Mouse (Mus musculus): ENCODE data around the gene Micall2. TPM values are rescaled to one million over a fixed set of nuclear protein-coding genes. Genes with fewer than 3 reads are reported as not detected.
A peak's percentile ranks its signal among the peaks of the same experiment; 100 is the strongest.

Micall2 gene
- total and polyA plus RNA-seq, 3 experiments = 5.4 to 17.6 TPM; not detected in 1

DNA sequence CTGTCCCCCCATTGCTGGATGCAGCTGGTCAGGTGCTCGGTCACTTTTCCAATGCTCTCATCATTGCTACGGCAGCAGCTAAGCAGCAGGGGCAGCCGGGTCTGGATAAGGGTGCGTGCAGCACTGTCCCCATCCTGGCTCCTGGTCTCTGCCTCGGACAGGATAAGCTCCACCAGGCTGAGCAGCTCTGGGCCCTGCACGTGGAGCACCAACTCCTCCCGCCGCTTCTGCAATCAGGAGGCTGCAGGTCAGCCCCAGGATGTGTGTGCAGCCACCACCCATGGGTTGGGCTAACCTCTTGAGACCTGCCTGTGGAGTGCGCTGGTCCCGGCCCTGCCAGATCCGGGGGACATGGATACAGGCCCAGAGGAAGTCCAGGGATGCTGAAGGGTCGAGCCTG, 20.0 kb upstream of the Micall2 start:
- TF ChIP-seq USF1 (IDR thresholded peaks at IDR 0.05; ENCODE audit: low read depth, low read length) = no peak
- no peak for TF ChIP-seq RCOR1 (IDR thresholded peaks at IDR 0.05; ENCODE audit: low read depth, low read length)
- TF ChIP-seq MAZ (IDR thresholded peaks at IDR 0.05; ENCODE audit: low read depth, low read length) = no peak
- no peak overlapping the region for H3K9ac ChIP-seq (ENCODE audit: control insufficient read depth, low read depth, low read length, poor library complexity, severe bottlenecking)
- H3K27me3 ChIP-seq (ENCODE audit: control insufficient read depth in 1 of 2, insufficient read depth in 2 of 2, low read length in 2 of 2) = no peaks in the 10 kb centered on the region
- H3K4me1 ChIP-seq (ENCODE audit: control insufficient read depth in 1 of 2, insufficient read depth in 2 of 2, low read length in 2 of 2) = no peaks in the 10 kb centered on the region
- no peak overlapping the region for H3K27ac ChIP-seq (ENCODE audit: control insufficient read depth, low read depth, low read length)
- DNase-seq (ENCODE audit: low read depth, low spot score) = no peak
- no peaks in the 10 kb centered on the region; a peak in 1 of 4 replicates for H3K36me3 ChIP-seq (ENCODE audit: control insufficient read depth in 1 of 2, insufficient read depth in 2 of 2, low read length in 2 of 2)
- H3K4me3 ChIP-seq (ENCODE audit: control insufficient read depth in 1 of 2, insufficient read depth in 1 of 2, low read depth in 2 of 2, low read length in 2 of 2) = no peak overlapping the region
- H3K9me3 ChIP-seq (replicated peaks; ENCODE audit: insufficient read depth, low read length) = no peaks in the 10 kb centered on the region
- H3K79me2 ChIP-seq (ENCODE audit: control insufficient read depth, insufficient read depth, low read length, poor library complexity) = no peaks in the 10 kb centered on the region

DNA sequence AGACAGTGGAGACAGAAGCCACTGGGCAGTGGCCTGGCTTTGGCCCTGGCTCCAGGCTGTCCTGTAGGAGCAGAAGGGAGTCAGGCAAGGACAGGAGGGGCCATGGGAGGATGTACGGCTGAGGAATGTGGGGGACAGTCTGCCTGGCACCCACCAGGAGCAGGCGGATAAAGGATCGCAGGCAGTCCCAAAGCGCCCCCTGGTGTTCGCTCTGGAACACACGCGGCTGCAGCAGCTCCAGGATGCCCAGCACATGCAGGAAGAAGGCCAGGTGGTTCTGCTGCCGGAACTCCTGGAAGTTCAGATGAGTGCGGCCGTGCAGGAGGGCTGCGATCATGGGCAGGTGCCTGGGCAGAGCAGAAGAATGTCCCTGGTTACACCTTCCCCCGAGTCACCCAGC, 18.6 kb upstream of the Micall2 start:
- no peak overlapping the region for H3K27ac ChIP-seq (ENCODE audit: control insufficient read depth, low read depth, low read length)
- no peaks in the 10 kb centered on the region for H3K36me3 ChIP-seq (ENCODE audit: control insufficient read depth in 1 of 2, insufficient read depth in 2 of 2, low read length in 2 of 2)
- DNase-seq (ENCODE audit: low read depth, low spot score) = peak; percentile 68

DNA sequence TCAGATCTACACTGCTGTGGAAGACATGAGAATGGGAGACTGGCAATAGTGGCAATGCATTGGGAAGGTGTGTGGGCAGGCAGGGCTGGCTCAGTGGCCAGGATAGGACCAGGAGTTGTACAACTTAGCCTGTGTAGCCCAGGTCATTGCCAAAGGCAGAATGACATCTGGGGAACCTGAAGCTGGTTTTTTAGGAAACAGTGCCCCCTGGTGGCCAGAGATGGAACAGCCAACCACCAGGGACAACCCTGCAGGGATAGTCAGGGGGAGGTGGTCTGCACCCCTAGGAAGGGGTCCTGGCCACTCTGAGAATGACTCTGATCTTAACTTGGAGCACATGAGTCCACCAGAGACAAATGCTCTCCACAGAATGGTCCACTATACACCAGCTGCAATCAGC, 14.4 kb upstream of the Micall2 start:
- no peaks in the 10 kb centered on the region for H3K9me3 ChIP-seq (replicated peaks; ENCODE audit: insufficient read depth, low read length)
- H3K27me3 ChIP-seq (ENCODE audit: control insufficient read depth in 1 of 2, insufficient read depth in 2 of 2, low read length in 2 of 2) = no peaks in the 10 kb centered on the region
- H3K36me3 ChIP-seq (ENCODE audit: control insufficient read depth in 1 of 2, insufficient read depth in 2 of 2, low read length in 2 of 2) = no peaks in the 10 kb centered on the region
- H3K27ac ChIP-seq (ENCODE audit: control insufficient read depth, low read depth, low read length) = no peak overlapping the region
- DNase-seq (ENCODE audit: low read depth, low spot score) = peak; percentile 66
- no peaks in the 10 kb centered on the region for H3K4me1 ChIP-seq (ENCODE audit: control insufficient read depth in 1 of 2, insufficient read depth in 2 of 2, low read length in 2 of 2)
- H3K9ac ChIP-seq (ENCODE audit: control insufficient read depth, low read depth, low read length, poor library complexity, severe bottlenecking) = no peak overlapping the region
- TF ChIP-seq CHD1 (IDR thresholded peaks at IDR 0.05; ENCODE audit: low read depth, low read length) (no peak), CTCF (IDR thresholded peaks at IDR 0.05 in 2 of 3, conservative IDR thresholded peaks at IDR 0.05 in 1 of 3; ENCODE audit: control insufficient read depth in 1 of 3, insufficient read depth in 1 of 3, low read depth in 2 of 3, low read length in 3 of 3, poor library complexity in 1 of 3, severe bottlenecking in 1 of 3) (peak; percentile 89 to 96 (median 92)), MXI1 (IDR thresholded peaks at IDR 0.05; ENCODE audit: low read depth, low read length) (no peak), NELFE (IDR thresholded peaks at IDR 0.05; ENCODE audit: low read depth, low read length) (no peak), ZC3H11A (IDR thresholded peaks at IDR 0.05; ENCODE audit: low read depth, low read length) (peak; percentile 79), RAD21 (IDR thresholded peaks at IDR 0.05; ENCODE audit: low read depth, low read length) (peak; percentile 88), SMC3 (IDR thresholded peaks at IDR 0.05; ENCODE audit: low read depth, low read length) (peak; percentile 82), POLR2A (IDR thresholded peaks at IDR 0.05; ENCODE audit: control insufficient read depth in 1 of 2, insufficient read depth in 1 of 2, low read depth in 1 of 2, low read length in 2 of 2, poor library complexity in 1 of 2) (0 out of 4 replicates have a peak, but pooled peaks of 1 of the 2 experiments have one; percentile 25), EP300 (IDR thresholded peaks at IDR 0.05; ENCODE audit: low read depth in 1 of 2, low read length in 2 of 2) (no peak), USF2 (IDR thresholded peaks at IDR 0.05; ENCODE audit: borderline replicate concordance in 1 of 2, insufficient read depth in 1 of 2, low read depth in 1 of 2, low read length in 2 of 2) (no peak), JUND (IDR thresholded peaks at IDR 0.05; ENCODE audit: low read depth, low read length) (no peak), RCOR1 (IDR thresholded peaks at IDR 0.05; ENCODE audit: low read depth, low read length) (no peak), ZNF384 (IDR thresholded peaks at IDR 0.05; ENCODE audit: low read depth, low read length) (no peak)
- no peak overlapping the region for H3K4me3 ChIP-seq (ENCODE audit: control insufficient read depth in 1 of 2, insufficient read depth in 1 of 2, low read depth in 2 of 2, low read length in 2 of 2)
- no peaks in the 10 kb centered on the region for H3K79me2 ChIP-seq (ENCODE audit: control insufficient read depth, insufficient read depth, low read length, poor library complexity)

More for the DNA sequence above, 18.6 kb upstream of the Micall2 start:
- Histone ChIP-seq H3K4me1 (ENCODE audit: control insufficient read depth in 1 of 2, insufficient read depth in 2 of 2, low read length in 2 of 2) (no peaks in the 10 kb centered on the region), H3K9ac (ENCODE audit: control insufficient read depth, low read depth, low read length, poor library complexity, severe bottlenecking) (no peak overlapping the region), H3K79me2 (ENCODE audit: control insufficient read depth, insufficient read depth, low read length, poor library complexity) (no peaks in the 10 kb centered on the region), H3K4me3 (ENCODE audit: control insufficient read depth in 1 of 2, insufficient read depth in 1 of 2, low read depth in 2 of 2, low read length in 2 of 2) (no peak overlapping the region), H3K27me3 (ENCODE audit: control insufficient read depth in 1 of 2, insufficient read depth in 2 of 2, low read length in 2 of 2) (no peaks in the 10 kb centered on the region), H3K9me3 (replicated peaks; ENCODE audit: insufficient read depth, low read length) (no peaks in the 10 kb centered on the region)
- TF ChIP-seq ZNF384 (IDR thresholded peaks at IDR 0.05; ENCODE audit: low read depth, low read length) = no peak
- TF ChIP-seq MAX (IDR thresholded peaks at IDR 0.05; ENCODE audit: low read length) = peak; percentile 48; the same call in 1 of the 2 replicates
- TF ChIP-seq CHD2 (IDR thresholded peaks at IDR 0.05; ENCODE audit: low read length) = no peak
- peak; percentile 55 for TF ChIP-seq SMC3 (IDR thresholded peaks at IDR 0.05; ENCODE audit: low read depth, low read length)
- TF ChIP-seq MYC (IDR thresholded peaks at IDR 0.05; ENCODE audit: low read depth, low read length) = peak; percentile 70; the same call in 1 of the 2 replicates
- TF ChIP-seq MYB (IDR thresholded peaks at IDR 0.05; ENCODE audit: low read depth, low read length) = no peak
- no peak for TF ChIP-seq GABPA (IDR thresholded peaks at IDR 0.05; ENCODE audit: low read depth, low read length)
- peak; percentile 39 for TF ChIP-seq RAD21 (IDR thresholded peaks at IDR 0.05; ENCODE audit: low read depth, low read length)
- peak; percentile 79 to 95 (median 85) for TF ChIP-seq CTCF (IDR thresholded peaks at IDR 0.05 in 2 of 3, conservative IDR thresholded peaks at IDR 0.05 in 1 of 3; ENCODE audit: control insufficient read depth in 1 of 3, insufficient read depth in 1 of 3, low read depth in 2 of 3, low read length in 3 of 3, poor library complexity in 1 of 3, severe bottlenecking in 1 of 3)

All from MEL (cell line).